Mouse (Mus musculus): ENCODE measurements around the gene Ttc22. TPM values are rescaled to one million over a fixed set of nuclear protein-coding genes. Genes with fewer than 3 reads are reported as not detected.

Ttc22 gene
- total and polyA plus RNA-seq, 2 experiments from 2014 or later = 0.25 to 0.73 TPM

DNA sequence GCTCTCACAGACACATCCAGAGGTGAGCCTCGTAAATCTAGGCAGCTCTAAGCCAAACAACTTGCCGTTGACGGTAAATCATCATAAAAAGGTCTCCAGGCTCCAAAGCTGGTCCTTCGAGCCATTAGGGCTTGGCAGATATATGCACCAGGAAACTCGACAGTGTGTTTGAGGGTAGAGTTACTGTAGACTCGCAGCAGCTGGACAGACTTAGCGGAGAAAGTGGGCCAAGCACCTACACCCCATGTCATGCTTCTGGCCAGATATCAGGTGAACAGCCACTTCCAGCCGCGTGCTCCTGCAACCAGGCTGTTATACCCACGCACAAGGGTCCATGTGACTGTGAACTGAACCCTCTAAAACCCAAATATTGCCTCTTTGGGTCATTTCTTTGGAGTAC is 33.4 kb downstream of the Ttc22 start:
- ATAC-seq (ENCODE audit: insufficient read depth, low read depth) (no peak), DNase-seq (ENCODE audit: low spot score) (no peak)
- Histone ChIP-seq H3K27ac (ENCODE audit: low read depth) (no peak overlapping the region), H3K36me3 (replicated peaks; ENCODE audit: control insufficient read depth, insufficient read depth, low read length) (peaks cover 24% of the 10 kb centered on the region), H3K9me3 (replicated peaks; ENCODE audit: control insufficient read depth, low read length) (no peaks in the 10 kb centered on the region), H3K4me2 (ENCODE audit: low read depth, low read length) (no peak overlapping the region), H3K27me3 (ENCODE audit: control insufficient read depth, insufficient read depth, low read length) (no peaks in the 10 kb centered on the region), H3K4me3 (ENCODE audit: low read depth, low read length) (no peak overlapping the region), H3K4me1 (ENCODE audit: control insufficient read depth, insufficient read depth) (peaks cover 8% of the 10 kb centered on the region), H3K9ac (replicated peaks; ENCODE audit: low read depth, low read length) (no peak overlapping the region)
- no peak for TF ChIP-seq CTCF (IDR thresholded peaks at IDR 0.05; ENCODE audit: low read depth)
- TF ChIP-seq EP300 (IDR thresholded peaks at IDR 0.05; ENCODE audit: low read depth) = no peak
- 86% methylated on average over 10 of the region's 10 CpGs for WGBS

DNA sequence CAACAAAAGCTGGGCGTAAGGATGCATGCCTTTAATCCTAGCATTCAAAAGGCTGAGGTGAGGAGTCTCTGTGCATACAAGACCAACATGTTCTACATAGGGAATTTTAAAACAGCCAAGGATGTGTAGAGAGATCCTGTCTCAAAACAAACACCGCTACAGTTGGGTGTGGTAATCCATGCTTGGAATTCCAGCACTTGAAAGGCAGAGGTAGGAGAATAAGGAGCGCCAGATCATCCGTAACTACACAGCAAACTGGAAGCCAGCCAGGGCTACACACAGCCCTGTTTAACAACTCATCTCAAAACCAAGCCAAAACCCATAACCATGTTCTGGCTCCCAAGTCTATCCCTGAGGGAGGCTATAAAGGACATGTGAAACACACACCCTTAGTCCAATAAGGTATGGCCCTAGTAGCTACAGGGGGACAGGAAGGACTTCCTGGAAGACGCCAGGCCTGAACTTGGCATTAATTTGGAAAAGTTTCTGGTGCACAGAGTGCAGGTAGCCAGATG is 41.8 kb downstream of the Ttc22 start:
- TF ChIP-seq EP300 (IDR thresholded peaks at IDR 0.05; ENCODE audit: low read depth) (no peak), CTCF (IDR thresholded peaks at IDR 0.05; ENCODE audit: low read depth) (no peak)
- WGBS = 69% methylated on average over 5 of the region's 5 CpGs
- H3K4me2 ChIP-seq (ENCODE audit: low read depth, low read length) = no peak overlapping the region
- H3K27me3 ChIP-seq (ENCODE audit: control insufficient read depth, insufficient read depth, low read length) = no peaks in the 10 kb centered on the region
- DNase-seq (ENCODE audit: low spot score) = no peak
- H3K9ac ChIP-seq (replicated peaks; ENCODE audit: low read depth, low read length) = no peak overlapping the region
- H3K36me3 ChIP-seq (replicated peaks; ENCODE audit: control insufficient read depth, insufficient read depth, low read length) = peaks cover 91% of the 10 kb centered on the region
- no peaks in the 10 kb centered on the region for H3K9me3 ChIP-seq (replicated peaks; ENCODE audit: control insufficient read depth, low read length)
- no peak overlapping the region for H3K27ac ChIP-seq (ENCODE audit: low read depth)
- no peak for ATAC-seq (ENCODE audit: insufficient read depth, low read depth)
- H3K4me1 ChIP-seq (ENCODE audit: control insufficient read depth, insufficient read depth) = no peaks in the 10 kb centered on the region
- no peak overlapping the region for H3K4me3 ChIP-seq (ENCODE audit: low read depth, low read length)

- DNase-seq (ENCODE audit: low spot score) (no peak), ATAC-seq (ENCODE audit: insufficient read depth, low read depth) (no peak)
- H3K4me2 ChIP-seq (ENCODE audit: low read depth, low read length) = no peak overlapping the region
- peaks cover 92% of the 10 kb centered on the region for H3K36me3 ChIP-seq (replicated peaks; ENCODE audit: control insufficient read depth, insufficient read depth, low read length)
- WGBS = 79% methylated on average over 6 of the region's 6 CpGs
- no peak for TF ChIP-seq EP300 (IDR thresholded peaks at IDR 0.05; ENCODE audit: low read depth)
- no peak for TF ChIP-seq CTCF (IDR thresholded peaks at IDR 0.05; ENCODE audit: low read depth)
- no peaks in the 10 kb centered on the region for H3K27me3 ChIP-seq (ENCODE audit: control insufficient read depth, insufficient read depth, low read length)
- no peak overlapping the region for H3K9ac ChIP-seq (replicated peaks; ENCODE audit: low read depth, low read length)
- no peak overlapping the region for H3K27ac ChIP-seq (ENCODE audit: low read depth)
- H3K4me1 ChIP-seq (ENCODE audit: control insufficient read depth, insufficient read depth) = no peaks in the 10 kb centered on the region
- H3K4me3 ChIP-seq (ENCODE audit: low read depth, low read length) = no peak overlapping the region
- H3K9me3 ChIP-seq (replicated peaks; ENCODE audit: control insufficient read depth, low read length) = no peaks in the 10 kb centered on the region
Measured at GRCm38 (mm10) chr4:106664697-106665096, 42.5 kb downstream of the Ttc22 start.

DNA sequence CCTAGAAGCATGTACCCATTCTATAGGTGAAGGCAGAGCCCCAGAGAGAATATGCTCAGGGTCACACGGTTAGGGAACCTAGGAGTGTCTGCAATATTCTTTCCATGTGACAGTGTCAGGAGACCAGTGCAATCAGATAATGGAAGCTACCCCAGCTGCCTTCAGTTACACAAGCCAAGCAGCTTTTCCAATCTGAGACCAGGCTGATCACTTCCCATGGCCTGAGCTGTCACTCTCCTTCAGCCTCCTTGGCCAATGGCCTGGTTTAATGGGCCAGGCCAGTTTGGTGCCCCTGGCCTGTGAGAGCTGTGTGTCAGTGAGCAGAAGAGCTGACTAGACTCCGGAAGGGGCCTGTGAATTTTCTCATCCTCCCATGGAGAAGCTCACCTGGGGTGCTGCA is 43.0 kb downstream of the Ttc22 start:
- no peak overlapping the region for H3K4me2 ChIP-seq (ENCODE audit: low read depth, low read length)
- no peaks in the 10 kb centered on the region for H3K27me3 ChIP-seq (ENCODE audit: control insufficient read depth, insufficient read depth, low read length)
- no peak overlapping the region for H3K9ac ChIP-seq (replicated peaks; ENCODE audit: low read depth, low read length)
- no peak overlapping the region for H3K4me3 ChIP-seq (ENCODE audit: low read depth, low read length)
- no peaks in the 10 kb centered on the region for H3K4me1 ChIP-seq (ENCODE audit: control insufficient read depth, insufficient read depth)
- ATAC-seq (ENCODE audit: insufficient read depth, low read depth) (no peak), DNase-seq (ENCODE audit: low spot score) (no peak)
- TF ChIP-seq EP300 (IDR thresholded peaks at IDR 0.05; ENCODE audit: low read depth) (no peak), CTCF (IDR thresholded peaks at IDR 0.05; ENCODE audit: low read depth) (no peak)
- 78% methylated on average over 2 of the region's 2 CpGs for WGBS
- H3K9me3 ChIP-seq (replicated peaks; ENCODE audit: control insufficient read depth, low read length) = no peaks in the 10 kb centered on the region
- no peak overlapping the region for H3K27ac ChIP-seq (ENCODE audit: low read depth)
- H3K36me3 ChIP-seq (replicated peaks; ENCODE audit: control insufficient read depth, insufficient read depth, low read length) = peaks cover 92% of the 10 kb centered on the region

- peaks cover 94% of the 10 kb centered on the region for H3K36me3 ChIP-seq (replicated peaks; ENCODE audit: control insufficient read depth, insufficient read depth, low read length)
- no peak overlapping the region for H3K4me2 ChIP-seq (ENCODE audit: low read depth, low read length)
- no peaks in the 10 kb centered on the region for H3K27me3 ChIP-seq (ENCODE audit: control insufficient read depth, insufficient read depth, low read length)
- no peak overlapping the region for H3K27ac ChIP-seq (ENCODE audit: low read depth)
- ATAC-seq (ENCODE audit: insufficient read depth, low read depth) = no peak
- H3K4me3 ChIP-seq (ENCODE audit: low read depth, low read length) = no peak overlapping the region
- no peak for TF ChIP-seq EP300 (IDR thresholded peaks at IDR 0.05; ENCODE audit: low read depth)
- TF ChIP-seq CTCF (IDR thresholded peaks at IDR 0.05; ENCODE audit: low read depth) = no peak
- DNase-seq (ENCODE audit: low spot score) = no peak
- H3K4me1 ChIP-seq (ENCODE audit: control insufficient read depth, insufficient read depth) = no peaks in the 10 kb centered on the region
- H3K9me3 ChIP-seq (replicated peaks; ENCODE audit: control insufficient read depth, low read length) = no peaks in the 10 kb centered on the region
- WGBS = 88% methylated on average over 10 of the region's 10 CpGs
- H3K9ac ChIP-seq (replicated peaks; ENCODE audit: low read depth, low read length) = no peak overlapping the region
Measured at GRCm38 (mm10) chr4:106665673-106666072, 43.4 kb downstream of the Ttc22 start.

DNA sequence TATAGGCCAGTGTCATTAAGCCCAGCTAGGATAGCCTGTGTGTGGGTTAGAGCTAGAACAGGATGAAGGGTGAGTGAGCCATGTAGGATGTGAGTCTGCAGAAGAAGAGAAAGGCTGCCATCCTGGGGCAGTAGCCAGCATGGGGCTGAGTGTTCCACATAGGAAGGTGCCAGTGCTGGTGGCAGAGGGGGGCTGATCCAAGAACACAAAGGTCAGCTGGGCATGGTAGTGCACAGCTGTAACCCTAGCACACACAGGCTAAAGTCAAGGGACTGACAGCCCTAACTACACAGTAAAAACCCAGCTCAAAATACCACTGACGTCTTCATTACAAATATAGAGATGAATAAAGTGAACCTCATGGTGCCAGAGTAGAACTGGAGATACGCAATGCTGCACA is 44.3 kb downstream of the Ttc22 start:
- no peak overlapping the region for H3K4me2 ChIP-seq (ENCODE audit: low read depth, low read length)
- ATAC-seq (ENCODE audit: insufficient read depth, low read depth) = no peak
- H3K4me3 ChIP-seq (ENCODE audit: low read depth, low read length) = no peak overlapping the region
- no peak overlapping the region for H3K9ac ChIP-seq (replicated peaks; ENCODE audit: low read depth, low read length)
- no peaks in the 10 kb centered on the region for H3K4me1 ChIP-seq (ENCODE audit: control insufficient read depth, insufficient read depth)
- DNase-seq (ENCODE audit: low spot score) = no peak
- no peak for TF ChIP-seq EP300 (IDR thresholded peaks at IDR 0.05; ENCODE audit: low read depth)
- TF ChIP-seq CTCF (IDR thresholded peaks at IDR 0.05; ENCODE audit: low read depth) = no peak
- 85% methylated on average over 2 of the region's 2 CpGs for WGBS
- H3K27me3 ChIP-seq (ENCODE audit: control insufficient read depth, insufficient read depth, low read length) = no peaks in the 10 kb centered on the region
- H3K9me3 ChIP-seq (replicated peaks; ENCODE audit: control insufficient read depth, low read length) = no peaks in the 10 kb centered on the region
- H3K36me3 ChIP-seq (replicated peaks; ENCODE audit: control insufficient read depth, insufficient read depth, low read length) = peaks cover 94% of the 10 kb centered on the region
- H3K27ac ChIP-seq (ENCODE audit: low read depth) = no peak overlapping the region

Data from heart, postnatal 0 days (tissue).